Mouse (Mus musculus) stomach, postnatal 0 days (tissue): Measurements from ENCODE around the gene Nme8.

Experiments
- CTCF ChIP-seq: IDR thresholded peaks from 2 replicates; pipeline ENCODE4 v1.5.1; 2016; ENCODE audit warnings: antibody characterized with exemption, low read depth, mild to moderate bottlenecking, moderate library complexity
- EP300 ChIP-seq: optimal IDR thresholded peaks from 2 replicates; pipeline ENCODE3; 2016; ENCODE audit warnings: antibody characterized with exemption

- TF ChIP-seq CTCF: peak; percentile 77
- no peak for TF ChIP-seq EP300
Observed at GRCm38 (mm10) chr13:19636131-19636530, 61.5 kb downstream of the Nme8 start.
